Mouse (Mus musculus) urinary bladder, postnatal 4 days (tissue): ENCODE measurements around the gene Kdm8.

ENCODE experiments used
- DNase-seq, 2 experiments: peaks; one replicate each; pipeline ENCODE4 v3.0.0; 2021 to 2022; ENCODE audit warnings: low spot score in 2 of 2

The Kdm8 gene

DNA sequence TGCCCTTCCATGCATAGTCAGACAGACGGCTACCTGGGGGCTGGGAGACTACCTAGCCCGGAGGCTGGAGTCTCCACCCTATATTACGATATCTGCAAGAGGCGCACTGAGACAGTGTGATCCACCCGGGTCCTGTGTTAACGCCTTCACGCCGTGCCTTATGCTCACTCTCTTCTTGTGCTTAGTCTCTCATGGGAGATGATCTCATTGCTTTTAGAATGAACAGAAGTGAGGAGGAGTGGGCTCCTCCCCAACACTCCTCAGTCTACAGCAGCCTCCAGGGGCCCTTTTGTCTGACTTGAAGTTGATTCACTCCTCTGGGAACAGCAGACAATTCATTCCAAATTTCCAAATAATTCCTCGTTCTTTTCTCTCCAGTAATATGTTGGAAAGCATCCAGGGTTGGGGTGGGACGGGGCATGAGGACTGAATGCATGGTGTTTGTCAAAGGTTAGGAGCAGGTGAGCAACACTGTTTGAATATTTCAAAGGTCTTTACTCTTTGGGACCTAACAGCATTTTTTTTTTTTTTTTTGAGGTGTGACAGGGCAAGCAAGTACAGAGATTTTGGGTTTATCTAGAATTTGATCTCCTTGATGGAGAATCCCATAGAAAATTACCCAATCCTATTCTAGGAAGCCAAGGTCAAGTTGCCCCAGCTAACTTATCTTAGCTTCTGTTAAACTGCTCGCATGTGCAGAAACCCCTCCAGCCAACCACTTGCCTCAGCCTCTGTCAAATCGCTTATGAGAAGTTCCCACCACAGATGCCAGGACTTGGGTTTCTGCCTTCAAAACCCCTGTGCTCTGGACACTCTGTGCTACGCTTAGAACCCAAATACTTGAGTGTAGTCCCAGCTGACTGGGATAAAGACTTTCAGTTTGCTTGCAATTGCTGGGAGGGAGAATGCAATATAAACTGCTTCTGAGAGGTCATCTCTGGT, 55.7 kb downstream of the Kdm8 start:
- no peak for DNase-seq

DNA sequence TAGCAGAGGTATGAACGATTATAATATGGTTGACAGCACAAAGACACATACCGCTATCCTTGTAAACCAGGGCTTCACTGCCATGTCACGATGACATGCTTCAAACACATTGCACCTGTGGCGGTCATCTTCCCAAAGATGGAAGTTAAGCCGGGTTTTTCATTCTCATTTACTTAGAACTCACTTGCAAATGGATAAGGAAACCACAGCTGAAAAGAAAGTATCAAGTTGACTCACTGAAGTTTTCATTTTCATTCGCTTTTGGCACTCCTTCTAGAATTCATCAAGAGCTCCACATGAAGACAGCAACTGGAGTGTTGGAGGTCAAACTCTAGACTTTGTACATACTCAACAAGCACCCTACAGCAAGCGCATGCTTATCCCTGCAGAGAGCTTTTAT, 56.4 kb downstream of the Kdm8 start:
- no peak for DNase-seq

DNA sequence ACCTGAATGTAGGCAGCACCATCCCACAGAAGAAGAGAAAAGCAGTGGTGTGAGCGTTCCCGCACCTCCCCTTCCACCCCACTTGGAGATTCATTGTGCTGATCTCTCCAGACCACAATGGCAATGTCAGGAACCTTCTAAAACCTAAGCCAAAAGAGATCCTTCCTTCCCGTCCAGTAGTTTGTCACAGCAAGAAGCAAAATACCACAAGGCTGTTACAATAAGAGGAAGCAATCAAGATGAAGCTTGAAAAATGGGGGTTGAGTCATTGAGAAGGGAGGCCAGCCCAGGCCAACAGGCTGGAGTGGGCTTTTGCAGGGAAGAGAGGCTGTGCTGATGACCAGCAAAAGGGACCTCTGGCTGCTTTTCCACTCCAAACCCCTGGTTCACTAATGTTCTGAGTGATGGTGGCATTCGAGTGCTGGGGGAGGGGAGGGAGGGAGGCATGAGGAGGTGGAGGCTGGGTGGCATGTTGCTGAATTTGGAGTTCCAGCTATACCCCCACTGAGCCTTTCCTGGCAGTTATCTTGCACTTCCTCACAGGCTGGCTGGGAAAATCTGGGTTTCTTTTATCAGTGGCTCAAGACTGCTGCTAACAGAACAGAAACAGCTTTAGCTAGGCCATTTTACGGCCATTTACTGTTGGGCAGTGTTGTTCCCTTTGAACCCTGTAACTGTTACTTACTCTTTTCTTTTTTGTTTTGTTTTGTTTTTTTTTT, 59.1 kb downstream of the Kdm8 start:
- no peak for DNase-seq

DNA sequence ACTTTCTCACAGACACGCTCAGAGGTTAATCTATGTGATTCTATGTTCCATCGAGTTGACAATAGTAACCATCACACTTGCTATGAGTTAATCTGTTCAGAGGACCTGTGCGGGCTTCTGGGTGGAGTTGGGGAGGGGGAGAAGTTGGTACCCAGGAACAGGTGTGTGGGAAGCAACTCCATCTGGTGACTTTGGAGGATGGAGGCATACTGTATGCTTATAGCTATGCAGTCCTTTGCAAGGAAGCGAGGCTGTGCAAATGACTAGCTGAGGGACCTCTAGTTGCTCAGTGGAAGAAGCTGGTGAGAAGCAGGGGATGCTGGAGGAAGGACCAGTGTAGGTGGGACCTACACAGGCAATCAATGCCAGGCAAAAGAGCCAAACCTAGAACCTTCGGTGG, 60.1 kb downstream of the Kdm8 start:
- DNase-seq, result no peak

DNA sequence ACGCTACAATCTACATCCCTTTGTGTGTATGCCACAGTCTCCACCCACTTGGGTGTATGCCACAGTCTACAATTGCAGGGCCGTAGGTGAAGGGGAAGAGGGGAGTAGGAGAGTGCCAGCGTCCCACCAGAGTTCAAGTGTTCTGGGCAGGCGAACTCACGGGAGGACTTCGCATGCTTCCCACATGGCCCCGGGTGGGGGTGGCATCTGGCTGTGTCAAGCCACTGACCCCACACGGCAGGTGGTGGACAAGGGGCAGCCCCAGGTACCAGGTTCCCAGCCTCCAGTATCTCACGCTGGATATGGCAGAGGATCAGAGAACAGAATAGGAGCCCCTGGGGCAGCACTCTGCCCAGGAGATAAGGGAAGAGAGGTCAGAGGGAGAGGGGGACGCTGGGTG, 61.1 kb downstream of the Kdm8 start:
- DNase-seq, result peak in 1 of 2 experiments; percentile 53

DNA sequence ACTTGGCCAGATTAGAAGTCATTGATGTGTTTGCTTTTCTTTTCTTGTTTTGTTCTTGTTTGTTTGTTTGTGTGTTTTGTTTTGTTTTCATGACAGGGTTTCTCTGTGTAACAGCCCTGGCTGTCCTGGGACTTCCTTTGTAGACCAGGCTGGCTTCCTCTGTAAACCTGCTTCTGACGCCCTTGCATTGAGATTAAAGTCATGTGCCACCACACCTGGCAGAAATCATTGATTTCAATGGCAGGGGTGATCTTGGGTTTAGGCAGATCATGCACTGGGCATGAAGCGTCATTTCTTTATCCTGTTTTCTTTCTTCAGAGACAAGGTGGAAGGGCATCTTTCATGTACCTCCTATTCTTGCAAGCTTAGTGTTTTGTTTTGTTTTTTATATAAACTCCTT, 62.8 kb downstream of the Kdm8 start:
- no peak for DNase-seq

DNA sequence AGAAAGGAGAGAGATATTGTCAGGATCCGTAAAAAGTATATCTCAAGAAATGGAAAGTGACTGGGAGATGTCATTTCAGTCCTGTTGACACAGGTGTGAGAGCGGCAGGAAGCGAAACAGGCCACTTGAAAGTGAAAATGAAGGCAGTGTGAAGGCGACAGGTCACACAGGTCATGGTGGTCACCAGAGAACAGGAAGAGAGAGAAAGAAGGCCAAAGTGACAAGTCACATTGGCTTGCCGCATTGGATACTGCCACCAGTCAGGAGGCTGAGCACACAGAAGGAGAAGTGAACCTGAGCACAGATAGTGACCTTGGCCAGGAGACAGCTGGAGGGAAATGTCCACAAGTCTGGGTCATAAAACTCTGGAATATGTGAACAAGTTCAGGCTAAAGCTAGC, 67.0 kb downstream of the Kdm8 start:
- no peak for DNase-seq

DNA sequence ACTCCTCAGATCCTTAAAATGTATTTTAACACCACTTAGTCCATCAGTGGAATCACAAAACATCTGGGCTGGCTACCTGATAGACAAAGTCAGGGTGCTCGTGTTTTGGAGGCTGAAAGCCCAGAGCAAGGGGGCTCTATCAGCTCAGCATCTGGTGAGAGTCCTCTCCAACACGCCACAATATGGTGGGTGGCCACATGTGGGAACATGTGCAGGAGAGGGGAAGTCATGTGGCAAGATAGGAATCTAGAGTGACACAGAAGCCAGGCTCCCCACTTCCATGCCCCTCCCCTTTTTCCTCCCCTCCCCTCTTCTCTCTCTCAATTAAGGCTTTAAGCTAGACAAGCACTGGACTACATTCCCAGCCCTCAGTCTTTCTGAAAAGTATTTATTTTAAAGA, 67.4 kb downstream of the Kdm8 start:
- DNase-seq, result no peak
